Mouse (Mus musculus): ENCODE measurements around the gene Usp5. TPM values are rescaled to one million over a fixed set of nuclear protein-coding genes. Genes with fewer than 3 reads are reported as not detected.

Usp5 gene
- 157 and 162 TPM in 2 replicates for polyA plus RNA-seq (2012; rRNA removed)

DNA sequence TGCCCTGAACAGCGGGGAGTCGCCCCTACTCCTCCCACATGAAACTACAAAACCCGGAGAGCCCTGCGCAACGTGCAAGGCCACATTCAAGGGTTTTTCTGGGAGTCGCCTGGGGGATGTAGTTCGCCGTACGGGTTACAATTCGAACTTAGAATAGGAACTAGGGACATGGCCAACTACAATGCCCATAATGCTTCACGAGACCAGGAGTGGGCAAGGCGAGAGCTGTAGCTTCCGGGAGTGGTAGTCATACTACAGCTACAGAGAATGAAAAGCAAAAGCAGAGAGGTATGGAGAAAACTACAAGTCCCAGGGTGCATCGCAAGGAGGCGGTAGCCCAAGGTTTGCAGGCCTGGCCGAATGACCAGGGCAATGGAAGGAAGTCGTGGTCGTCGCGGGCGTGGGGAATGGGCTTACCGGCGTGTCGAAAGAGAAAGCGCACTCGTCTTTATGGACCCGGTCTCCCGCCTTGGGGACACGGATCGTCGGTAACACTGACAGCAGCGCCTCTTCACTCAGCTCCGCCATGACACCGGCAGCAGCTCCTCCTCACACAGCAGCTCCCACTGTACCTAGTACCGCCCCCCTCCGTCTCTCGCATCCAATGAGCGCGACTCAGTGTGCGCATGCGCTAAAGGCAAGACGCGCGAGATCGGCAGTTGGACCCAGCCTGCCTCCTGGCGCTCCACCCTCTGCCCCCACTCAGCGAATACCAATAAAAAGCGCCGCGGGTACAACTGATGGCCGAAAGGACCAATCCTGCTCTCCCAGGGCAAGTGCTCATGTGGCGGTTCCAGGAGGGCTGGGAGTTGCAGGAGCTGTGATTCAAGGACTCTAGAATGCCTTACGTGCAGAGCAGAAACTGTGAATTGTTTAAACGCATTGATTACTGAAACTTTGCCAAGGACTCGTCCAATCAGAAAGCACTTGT, at the start of gene Usp5, which contains the start of gene Cdca3:
Gene Usp5 (minus strand): TSS at position 617 of the 931 bp plus-strand sequence.
Gene Cdca3 (plus strand): TSS at position 680 of the 931 bp plus-strand sequence.
- peak; percentile 84; the same call in 1 of the 2 replicates for TF ChIP-seq POLR2A (IDR thresholded peaks at IDR 0.05; ENCODE audit: borderline replicate concordance, extremely low read depth, insufficient read depth, insufficient read length, poor library complexity, severe bottlenecking)
- 0 out of 2 replicates have a peak, but pooled peaks have one; percentile 8 for TF ChIP-seq CTCF (IDR thresholded peaks at IDR 0.05; ENCODE audit: borderline replicate concordance, extremely low read depth, insufficient read depth, insufficient read length)

DNA sequence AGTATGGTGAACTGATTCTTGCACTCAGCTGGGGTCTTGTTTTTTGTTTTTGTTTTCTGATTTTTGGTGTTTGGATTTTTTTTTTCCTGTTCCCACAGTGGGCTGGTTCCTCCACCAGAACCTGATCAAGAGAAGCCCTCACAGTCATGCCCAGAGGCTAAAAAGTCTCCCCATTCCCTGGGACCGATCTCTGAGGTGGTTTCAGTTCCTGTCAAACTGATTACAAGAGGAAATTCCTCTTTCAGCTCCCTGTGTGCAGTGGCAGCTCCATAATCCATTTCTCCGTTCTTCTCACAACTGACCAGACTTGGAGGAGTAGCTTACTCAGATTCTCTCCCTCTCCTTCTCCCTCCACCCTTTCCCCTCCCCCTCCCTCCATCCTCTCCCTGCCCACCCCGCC, 45.1 kb upstream of the Usp5 start:
- TF ChIP-seq CTCF (IDR thresholded peaks at IDR 0.05; ENCODE audit: borderline replicate concordance, extremely low read depth, insufficient read depth, insufficient read length) (no peak), POLR2A (IDR thresholded peaks at IDR 0.05; ENCODE audit: borderline replicate concordance, extremely low read depth, insufficient read depth, insufficient read length, poor library complexity, severe bottlenecking) (no peak)
- DNase-seq (ENCODE audit: low read depth), result no peak

More for the DNA sequence above, at the start of gene Usp5, which contains the start of gene Cdca3:
- peak; percentile 100 for DNase-seq (ENCODE audit: low read depth)

DNA sequence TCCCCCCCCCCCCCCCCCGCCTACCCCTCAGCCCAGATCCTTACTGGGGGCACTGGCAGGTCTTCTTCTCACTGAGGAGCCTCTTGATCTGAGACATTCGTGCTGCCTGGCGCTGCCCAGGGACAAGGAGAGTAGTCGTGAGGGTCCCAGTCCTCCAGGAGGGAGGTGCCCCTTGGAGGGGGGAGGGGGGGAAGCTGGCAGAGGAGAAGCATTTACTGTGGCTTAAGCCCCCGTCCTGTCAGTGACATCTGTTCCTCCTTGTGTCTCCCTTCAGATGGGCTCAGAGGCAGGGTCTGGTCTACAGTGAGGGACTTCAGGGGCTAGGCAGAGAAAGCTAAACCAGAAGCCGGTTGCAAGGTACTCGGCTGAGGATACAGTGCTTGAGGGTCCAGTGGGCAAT, 37.3 kb upstream of the Usp5 start:
- no peak for DNase-seq (ENCODE audit: low read depth)
- TF ChIP-seq CTCF (IDR thresholded peaks at IDR 0.05; ENCODE audit: borderline replicate concordance, extremely low read depth, insufficient read depth, insufficient read length) (no peak), POLR2A (IDR thresholded peaks at IDR 0.05; ENCODE audit: borderline replicate concordance, extremely low read depth, insufficient read depth, insufficient read length, poor library complexity, severe bottlenecking) (no peak)

DNA sequence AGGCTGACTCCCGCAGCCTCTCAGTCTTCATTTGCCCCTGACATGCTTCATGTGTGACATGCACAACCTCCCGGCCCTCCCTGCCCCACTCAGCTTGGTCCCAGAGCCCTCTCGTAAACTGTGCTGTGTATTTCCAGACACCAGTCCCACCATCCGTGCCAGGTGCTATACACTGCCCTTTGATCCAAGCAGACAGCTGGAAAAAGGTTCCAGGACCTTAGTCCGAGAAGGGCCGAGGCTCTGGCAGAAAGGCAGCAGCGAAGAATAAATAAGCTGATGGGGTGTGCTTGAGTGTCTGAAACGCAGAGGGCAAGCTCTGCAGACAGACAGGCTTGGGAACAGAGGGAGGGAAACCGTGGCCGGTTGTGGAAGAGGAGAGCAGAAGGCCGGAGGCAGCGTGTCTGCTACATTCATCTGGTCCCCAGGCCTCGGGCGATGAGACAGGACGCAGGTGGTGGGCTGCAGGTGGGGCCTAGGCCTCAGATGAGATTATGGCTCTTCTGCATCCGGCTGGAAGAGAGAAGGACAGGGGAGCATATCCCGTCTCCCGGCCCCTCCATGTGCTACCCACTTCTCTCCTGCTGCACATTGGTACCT, 36.6 kb upstream of the Usp5 start:
- DNase-seq (ENCODE audit: low read depth), result no peak

DNA sequence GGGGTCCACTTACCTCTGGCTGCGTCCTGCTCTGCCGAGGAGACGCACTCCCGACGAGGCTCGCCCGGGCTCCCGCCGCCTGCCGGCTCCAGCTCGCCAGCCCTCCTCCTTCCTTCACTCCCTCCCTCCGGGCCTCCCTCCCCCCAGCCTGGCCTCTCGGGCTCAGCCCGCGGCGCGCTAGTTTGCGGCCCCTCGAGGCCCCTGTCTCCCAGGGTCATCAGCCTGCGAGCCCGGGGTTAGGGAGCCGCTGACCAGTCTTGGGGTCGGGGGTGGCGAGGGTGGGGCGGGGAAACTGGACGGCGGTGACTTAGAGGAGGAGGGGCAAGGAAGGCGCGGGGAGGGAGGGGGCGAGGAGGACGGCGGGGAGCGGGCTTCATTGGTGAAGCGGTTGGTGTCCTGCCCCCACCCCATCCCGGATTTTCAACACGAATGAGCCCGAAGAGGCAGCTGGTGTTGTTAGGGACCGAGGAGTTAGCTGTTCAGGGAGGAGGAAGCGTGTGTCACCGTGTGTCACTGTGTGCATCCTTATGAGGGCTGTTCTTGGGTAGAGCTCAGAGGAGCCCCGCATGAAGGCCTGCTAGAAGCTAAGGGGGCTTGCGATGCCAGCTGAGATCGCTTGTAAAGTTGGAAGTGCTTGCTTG, 34.5 kb upstream of the Usp5 start, which contains the start of gene Gpr162:
Gene Gpr162 (minus strand): TSS at position 326 of the 641 bp plus-strand sequence.
- TF ChIP-seq POLR2A (IDR thresholded peaks at IDR 0.05; ENCODE audit: borderline replicate concordance, extremely low read depth, insufficient read depth, insufficient read length, poor library complexity, severe bottlenecking) (peak; percentile 68; the same call in 1 of the 2 replicates), CTCF (IDR thresholded peaks at IDR 0.05; ENCODE audit: borderline replicate concordance, extremely low read depth, insufficient read depth, insufficient read length) (peak; percentile 16; the same call in 1 of the 2 replicates)
- DNase-seq (ENCODE audit: low read depth), result peak; percentile 85

More for the DNA sequence above, 36.6 kb upstream of the Usp5 start:
- TF ChIP-seq POLR2A (IDR thresholded peaks at IDR 0.05; ENCODE audit: borderline replicate concordance, extremely low read depth, insufficient read depth, insufficient read length, poor library complexity, severe bottlenecking) (no peak), CTCF (IDR thresholded peaks at IDR 0.05; ENCODE audit: borderline replicate concordance, extremely low read depth, insufficient read depth, insufficient read length) (no peak)

DNA sequence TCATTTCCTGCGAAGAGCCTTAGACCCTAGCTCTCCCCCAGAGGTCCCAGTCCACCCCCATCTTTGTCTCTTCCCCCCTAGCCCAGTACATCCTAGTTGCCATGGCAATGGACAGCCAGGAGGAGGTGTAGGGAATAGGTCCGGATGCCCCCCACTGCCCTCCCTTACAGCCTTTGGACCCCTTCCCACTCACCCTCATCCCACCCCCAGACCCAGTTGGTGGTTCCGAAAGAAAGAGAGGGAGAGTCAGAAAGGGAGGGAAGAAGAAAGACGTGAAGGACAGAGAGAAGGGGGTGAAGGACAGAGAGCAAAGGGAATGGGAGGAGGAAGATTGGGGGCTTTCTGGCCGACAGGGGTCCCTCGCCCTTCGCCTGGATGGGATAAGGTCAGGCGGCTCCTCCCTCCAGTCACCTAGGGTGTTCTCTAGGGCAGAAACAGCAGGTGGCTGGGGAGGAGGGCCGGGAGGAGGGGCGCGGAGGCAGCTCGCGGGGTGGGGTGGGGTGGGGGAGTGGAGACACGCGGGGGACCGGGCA, 33.9 kb upstream of the Usp5 start:
- TF ChIP-seq POLR2A (IDR thresholded peaks at IDR 0.05; ENCODE audit: borderline replicate concordance, extremely low read depth, insufficient read depth, insufficient read length, poor library complexity, severe bottlenecking), result no peak
- DNase-seq (ENCODE audit: low read depth), result no peak

DNA sequence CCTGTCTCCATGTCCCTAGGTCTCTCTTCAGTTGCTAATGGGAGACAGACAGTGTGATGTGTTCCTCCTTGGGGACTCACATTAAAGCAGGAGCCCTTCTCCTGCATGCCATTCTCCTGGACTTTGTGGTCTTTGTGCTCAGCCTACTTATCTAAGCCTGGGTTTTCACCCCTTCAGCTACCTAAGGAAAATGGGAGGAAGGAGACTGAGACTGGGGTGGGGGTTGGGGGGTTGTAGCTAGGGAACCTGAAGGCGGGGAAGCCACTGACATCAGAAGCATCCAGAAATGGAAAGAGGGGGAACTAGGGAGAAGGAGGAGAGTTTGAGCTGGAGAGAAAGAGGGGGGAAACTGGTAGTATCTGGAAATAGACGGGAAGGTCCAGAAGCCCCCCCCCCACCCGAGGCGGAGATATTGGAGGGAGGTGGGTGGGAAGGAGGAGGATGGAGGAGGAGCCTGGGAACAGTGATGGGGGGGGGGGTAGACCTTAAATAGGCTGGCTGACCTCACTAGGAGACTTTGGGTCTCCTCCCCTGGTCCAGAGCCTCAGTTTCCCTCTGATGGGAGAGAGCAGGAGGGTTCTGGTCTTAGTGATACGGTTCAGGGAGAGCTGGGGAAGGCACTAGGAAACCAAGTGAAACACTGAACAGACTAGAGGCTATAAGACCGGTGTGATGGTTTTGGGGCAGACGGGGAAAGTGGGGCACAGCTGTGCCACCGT, 33.3 kb upstream of the Usp5 start:
- peak; percentile 60 for DNase-seq (ENCODE audit: low read depth)
- no peak for TF ChIP-seq POLR2A (IDR thresholded peaks at IDR 0.05; ENCODE audit: borderline replicate concordance, extremely low read depth, insufficient read depth, insufficient read length, poor library complexity, severe bottlenecking)
- no peak for TF ChIP-seq CTCF (IDR thresholded peaks at IDR 0.05; ENCODE audit: borderline replicate concordance, extremely low read depth, insufficient read depth, insufficient read length)

- no peak for DNase-seq (ENCODE audit: low read depth)
- no peak for TF ChIP-seq POLR2A (IDR thresholded peaks at IDR 0.05; ENCODE audit: borderline replicate concordance, extremely low read depth, insufficient read depth, insufficient read length, poor library complexity, severe bottlenecking)
- no peak for TF ChIP-seq CTCF (IDR thresholded peaks at IDR 0.05; ENCODE audit: borderline replicate concordance, extremely low read depth, insufficient read depth, insufficient read length)
Measured at GRCm38 (mm10) chr6:124861802-124862201, 32.5 kb upstream of the Usp5 start.

GRCm38 (mm10) chr6:124861266-124861665, 32.0 kb upstream of the Usp5 start:
- DNase-seq (ENCODE audit: low read depth), result peak; percentile 21
- TF ChIP-seq CTCF (IDR thresholded peaks at IDR 0.05; ENCODE audit: borderline replicate concordance, extremely low read depth, insufficient read depth, insufficient read length) (no peak), POLR2A (IDR thresholded peaks at IDR 0.05; ENCODE audit: borderline replicate concordance, extremely low read depth, insufficient read depth, insufficient read length, poor library complexity, severe bottlenecking) (no peak)

DNA sequence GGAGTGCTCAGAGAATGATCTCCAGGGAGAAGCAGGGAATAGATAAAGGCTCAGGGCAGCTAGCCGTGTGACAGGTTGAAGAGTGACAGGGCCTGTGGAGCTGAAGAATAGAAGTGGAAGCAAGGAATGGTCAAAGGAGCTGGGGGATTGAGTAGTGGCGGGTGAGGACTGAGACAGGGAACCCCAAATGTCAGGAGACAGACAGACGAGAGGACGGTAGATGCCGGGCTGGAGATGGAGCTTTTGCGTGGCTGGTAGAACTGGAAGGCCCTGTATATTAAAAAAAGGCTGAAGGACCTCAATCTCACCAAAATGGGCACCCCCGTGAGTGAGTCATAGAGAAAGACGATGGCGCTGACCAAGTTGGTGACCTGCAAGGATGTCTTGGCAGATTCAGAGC, 31.2 kb upstream of the Usp5 start:
- no peak for TF ChIP-seq CTCF (IDR thresholded peaks at IDR 0.05; ENCODE audit: borderline replicate concordance, extremely low read depth, insufficient read depth, insufficient read length)
- TF ChIP-seq POLR2A (IDR thresholded peaks at IDR 0.05; ENCODE audit: borderline replicate concordance, extremely low read depth, insufficient read depth, insufficient read length, poor library complexity, severe bottlenecking), result no peak
- no peak for DNase-seq (ENCODE audit: low read depth)

Measured in brain, embryonic 14.5 days (tissue).